Mouse (Mus musculus) adipocyte (in vitro differentiated cells): ENCODE measurements at regions not wholly inside any gene's neighbourhood (a gene's known extent, or its start where the extent isn't known, plus 50 kb on each side); places are given as distances from the start of the nearest gene placed in this dataset.

ENCODE experiments used
- DNase-seq: peaks from one replicate; pipeline ENCODE4 v3.0.0-alpha.2; 2016; ENCODE audit warnings: low spot score

DNA sequence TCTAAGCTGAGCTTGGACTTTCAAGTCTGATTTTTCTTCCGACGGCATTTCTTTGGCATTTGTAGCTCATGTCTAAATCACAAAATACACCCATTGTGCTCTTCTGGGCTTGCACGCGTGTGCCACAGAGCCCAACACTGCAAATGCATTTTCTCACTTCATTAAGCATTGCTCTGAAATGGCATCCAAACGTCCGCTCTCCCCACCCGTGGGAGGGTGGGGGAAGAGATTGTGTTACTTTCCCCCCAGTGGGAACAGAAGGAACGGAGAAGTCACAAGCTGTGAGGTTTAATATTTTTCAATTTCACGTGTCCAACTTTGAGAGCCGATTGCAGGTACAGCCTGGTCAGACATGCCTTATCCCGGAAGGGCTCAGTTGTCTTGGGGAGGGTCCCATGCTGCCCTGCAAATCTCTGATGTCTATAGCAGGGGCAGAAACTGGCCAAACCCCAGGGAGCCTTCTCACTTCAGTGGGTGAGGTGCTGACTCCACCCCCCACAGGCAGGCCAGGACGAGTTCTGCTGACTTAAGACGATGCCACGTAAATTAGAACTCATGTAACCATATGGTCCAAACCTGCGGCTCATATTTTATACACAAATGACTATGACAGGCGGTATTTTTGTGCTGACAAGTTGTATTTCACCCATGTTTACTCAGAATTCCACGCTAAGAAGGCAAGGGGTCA lies 371.5 kb upstream of the Nfe2l3 start:
- DNase-seq, result no peak

- DNase-seq, result no peak
Measured at GRCm38 (mm10) chr6:51065156-51065555, 367.3 kb upstream of the Nfe2l3 start.

GRCm38 (mm10) chr6:51067332-51067731 lies 365.1 kb upstream of the Nfe2l3 start:
- no peak for DNase-seq

- DNase-seq, result no peak
Measured at GRCm38 (mm10) chr6:51069945-51070344, 362.5 kb upstream of the Nfe2l3 start.

DNA sequence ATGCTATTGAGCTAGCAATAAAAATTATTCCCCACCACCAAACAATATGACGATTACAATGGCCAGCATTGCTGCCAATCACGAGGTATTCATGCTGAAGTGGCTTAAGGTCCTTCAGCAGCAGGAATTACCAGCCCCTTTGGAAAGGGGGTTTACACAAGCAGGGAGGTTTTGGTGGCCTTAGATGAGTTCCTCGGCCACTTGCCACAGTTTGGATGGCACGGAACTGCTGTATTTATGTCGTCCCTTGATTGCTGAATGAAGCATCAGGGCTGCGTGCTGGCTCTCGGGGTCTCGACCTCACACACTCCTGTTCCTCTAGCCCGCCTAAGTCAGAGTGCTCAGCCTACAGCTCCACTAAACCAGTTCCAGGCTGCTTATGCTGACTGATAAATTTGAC lies 361.2 kb upstream of the Nfe2l3 start:
- DNase-seq, result no peak

GRCm38 (mm10) chr6:51075026-51075425 lies 357.4 kb upstream of the Nfe2l3 start:
- no peak for DNase-seq

DNA sequence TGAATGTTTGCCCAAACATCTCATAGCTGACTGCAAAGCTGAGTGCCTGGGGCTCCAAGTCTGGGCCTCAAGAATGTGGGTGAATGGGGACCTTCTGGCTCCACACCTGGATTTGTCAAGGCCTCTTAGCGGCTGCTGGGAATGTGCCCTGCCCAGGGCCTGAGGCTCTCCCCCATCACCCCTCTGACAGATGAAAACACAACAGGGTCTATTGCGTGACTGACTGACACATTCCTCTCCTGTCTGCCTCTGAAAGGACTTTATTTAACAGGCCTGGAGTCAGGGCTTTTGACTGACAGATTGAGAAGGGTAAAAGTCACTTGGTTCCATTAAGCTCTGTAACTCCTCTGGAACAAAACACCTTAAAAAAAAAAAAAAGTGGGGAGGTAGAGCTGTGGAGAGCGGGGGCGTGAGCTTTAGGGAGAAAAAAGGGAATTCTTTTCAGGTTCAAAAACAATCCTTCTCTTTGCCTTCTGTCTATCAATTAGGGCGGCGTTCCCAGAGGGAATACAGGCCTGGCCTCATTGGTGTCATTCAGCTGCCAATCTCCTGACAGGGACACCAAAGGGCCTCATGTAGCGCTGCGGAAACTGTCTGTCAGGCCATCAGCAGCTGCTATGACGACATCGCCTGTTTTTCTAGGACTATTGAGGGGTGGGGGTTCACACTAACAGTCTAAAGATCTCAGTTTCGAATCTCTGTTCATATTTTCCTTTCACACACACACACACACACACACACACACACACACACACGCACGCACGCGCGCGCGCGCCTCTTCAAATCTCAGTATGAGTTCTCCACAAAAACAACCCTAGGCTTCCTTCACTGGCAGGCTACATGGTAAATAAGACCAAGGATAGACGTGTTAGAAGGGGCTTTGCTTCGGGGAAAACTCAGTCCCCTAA lies 355.4 kb upstream of the Nfe2l3 start:
- DNase-seq, result no peak

- DNase-seq, result no peak
Measured at GRCm38 (mm10) chr6:51077769-51078096, 354.7 kb upstream of the Nfe2l3 start.

DNA sequence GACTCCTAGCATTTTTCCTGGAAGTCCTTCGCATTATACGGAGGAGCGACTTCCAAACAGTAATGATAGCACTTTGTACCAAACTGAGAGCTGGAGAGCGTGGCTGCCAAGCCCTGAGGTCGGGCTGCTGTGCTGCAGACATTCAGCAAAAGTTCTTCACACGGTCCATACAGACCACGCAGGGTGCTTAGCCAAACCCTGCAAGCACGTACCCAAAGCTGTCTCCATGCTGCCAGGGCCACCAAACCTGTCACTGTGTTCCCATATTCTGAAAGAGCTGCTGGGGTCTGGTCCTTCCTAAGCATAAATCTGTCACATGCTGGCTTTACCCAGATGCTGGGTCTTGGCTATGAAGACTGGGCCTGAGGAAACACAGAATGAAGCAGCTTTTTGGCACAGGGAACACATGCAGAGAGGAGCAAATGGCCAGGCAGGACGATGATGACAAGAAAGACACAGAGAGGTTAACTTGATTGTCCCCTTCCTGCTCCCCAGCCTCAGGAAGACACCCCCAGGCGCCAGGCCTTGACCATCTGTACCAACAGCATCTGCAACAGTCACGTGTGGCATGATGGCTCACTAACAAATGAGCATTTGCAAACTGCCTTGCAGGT lies 354.0 kb upstream of the Nfe2l3 start:
- no peak for DNase-seq

- DNase-seq, result no peak
Measured at GRCm38 (mm10) chr6:51078967-51079355, 353.5 kb upstream of the Nfe2l3 start.

DNA sequence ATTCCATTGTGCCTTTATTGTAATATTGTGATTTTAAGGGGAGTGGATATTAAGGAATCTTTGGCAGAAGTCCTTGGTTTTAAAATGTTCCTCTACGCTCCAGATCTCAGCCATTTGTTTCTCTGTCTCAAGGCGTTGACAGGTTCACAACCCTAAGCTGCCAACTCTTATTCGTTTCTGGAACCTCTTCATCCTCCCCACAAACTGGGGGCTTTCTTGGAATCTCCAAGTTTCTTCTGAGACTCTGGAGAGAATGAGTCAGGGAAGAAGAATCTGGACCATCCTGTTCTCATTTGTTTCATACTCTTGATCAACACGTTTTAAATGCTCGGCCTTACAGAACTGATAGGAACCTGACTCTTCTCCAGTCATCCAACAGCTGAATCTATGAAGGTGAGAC lies 351.4 kb upstream of the Nfe2l3 start:
- peak; percentile 59 for DNase-seq

- DNase-seq, result no peak
Measured at GRCm38 (mm10) chr6:51084656-51085055, 347.8 kb upstream of the Nfe2l3 start.

- no peak for DNase-seq
Measured at GRCm38 (mm10) chr6:51085547-51085946, 346.9 kb upstream of the Nfe2l3 start.

DNA sequence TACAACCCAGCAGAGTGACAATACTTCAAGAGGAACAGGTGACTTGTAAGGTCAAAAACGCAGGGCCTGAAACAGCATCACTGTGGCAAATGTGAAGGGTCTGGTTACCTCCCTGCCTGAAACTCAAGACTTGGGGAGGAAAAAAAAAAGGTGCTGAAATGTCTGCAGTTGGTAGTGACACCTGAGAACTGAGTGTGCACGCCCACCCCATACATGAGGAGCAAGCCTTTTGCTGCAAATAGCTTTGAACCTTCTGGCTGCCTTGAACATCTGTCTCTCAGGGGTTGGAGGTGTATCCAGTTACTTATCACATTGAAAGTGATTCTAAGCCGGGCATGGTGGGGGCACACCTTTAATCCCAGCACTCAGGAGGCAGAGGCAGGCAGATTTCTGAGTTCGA lies 346.1 kb upstream of the Nfe2l3 start:
- DNase-seq, result no peak

GRCm38 (mm10) chr6:51087806-51088205 lies 344.7 kb upstream of the Nfe2l3 start:
- DNase-seq, result no peak

DNA sequence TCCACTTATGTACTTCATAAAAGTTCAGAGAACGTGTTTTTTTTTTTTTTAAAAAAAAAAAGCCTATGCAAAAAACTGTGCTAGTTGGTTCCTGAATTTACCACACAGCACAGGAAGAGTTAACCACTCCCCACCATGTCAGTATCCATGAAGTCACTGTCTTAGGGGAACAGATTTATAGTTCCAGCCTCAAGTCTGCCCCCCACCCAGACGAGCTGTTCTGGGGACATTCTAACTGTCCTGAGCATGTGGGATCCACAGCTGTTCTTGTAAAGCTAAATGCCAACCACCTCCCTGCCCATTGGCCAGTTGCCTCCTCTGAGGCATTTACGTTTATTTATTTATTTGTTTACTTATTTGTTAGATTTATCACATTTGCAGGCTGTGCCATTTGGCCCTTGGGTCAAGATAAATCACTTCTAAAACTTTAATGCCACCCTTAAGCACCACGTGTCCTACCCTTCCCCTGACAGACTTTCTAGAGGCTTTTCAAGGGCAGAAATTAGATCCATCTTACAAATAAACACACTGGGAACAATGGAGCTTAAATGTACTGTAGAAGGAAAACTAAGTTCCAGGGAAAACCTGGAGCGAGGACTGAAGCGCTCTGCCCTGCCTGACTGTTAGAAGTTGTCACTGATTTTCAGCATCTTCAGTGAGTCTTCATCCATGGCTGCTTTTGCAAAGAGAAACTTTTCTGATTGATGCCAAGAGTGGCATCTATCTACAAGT lies 343.7 kb upstream of the Nfe2l3 start:
- DNase-seq, result no peak

DNA sequence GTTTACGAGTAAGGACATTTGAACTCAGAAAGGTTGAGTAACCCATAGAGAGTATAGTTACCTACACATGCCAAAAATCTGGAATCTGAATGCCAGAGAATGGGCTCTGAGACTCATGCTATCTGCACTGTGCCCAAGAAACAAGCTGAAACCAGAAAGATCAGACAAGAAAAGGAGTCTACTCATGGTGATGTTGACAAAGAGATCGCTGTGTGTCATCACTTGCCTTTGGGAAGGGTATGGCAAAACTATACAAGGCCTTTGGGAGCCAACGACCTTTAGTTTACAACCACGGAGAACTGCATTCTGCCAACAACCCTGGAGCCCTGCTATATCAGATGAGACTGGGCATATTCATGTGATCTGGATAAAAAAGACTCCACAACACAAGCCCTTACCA lies 339.3 kb upstream of the Nfe2l3 start:
- DNase-seq, result peak; percentile 18

- DNase-seq, result no peak
Measured at GRCm38 (mm10) chr6:51094304-51094703, 338.2 kb upstream of the Nfe2l3 start.

- no peak for DNase-seq
Measured at GRCm38 (mm10) chr6:51097488-51097887, 335.0 kb upstream of the Nfe2l3 start.

- DNase-seq, result no peak
Measured at GRCm38 (mm10) chr6:51100341-51100740, 332.1 kb upstream of the Nfe2l3 start.

DNA sequence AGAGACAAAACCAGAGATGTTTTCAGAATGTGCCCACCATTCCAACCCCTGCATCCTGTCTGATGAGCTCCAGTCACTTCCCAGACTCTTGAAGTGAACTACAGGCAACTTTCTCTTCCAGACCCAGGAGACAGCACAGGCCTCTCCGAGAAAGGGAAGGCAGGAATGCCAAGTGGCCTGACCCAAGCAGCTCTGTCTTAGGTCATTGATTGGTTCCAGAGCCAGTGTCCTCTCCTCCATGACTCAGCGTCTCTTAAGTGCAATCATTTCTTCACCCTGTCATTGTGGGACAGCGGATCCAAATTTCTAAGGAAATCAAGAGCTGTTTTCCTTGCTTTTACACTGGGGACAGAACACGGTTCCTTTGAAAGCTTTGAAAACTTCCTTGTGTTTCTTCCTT lies 329.2 kb upstream of the Nfe2l3 start:
- DNase-seq, result peak; percentile 74

DNA sequence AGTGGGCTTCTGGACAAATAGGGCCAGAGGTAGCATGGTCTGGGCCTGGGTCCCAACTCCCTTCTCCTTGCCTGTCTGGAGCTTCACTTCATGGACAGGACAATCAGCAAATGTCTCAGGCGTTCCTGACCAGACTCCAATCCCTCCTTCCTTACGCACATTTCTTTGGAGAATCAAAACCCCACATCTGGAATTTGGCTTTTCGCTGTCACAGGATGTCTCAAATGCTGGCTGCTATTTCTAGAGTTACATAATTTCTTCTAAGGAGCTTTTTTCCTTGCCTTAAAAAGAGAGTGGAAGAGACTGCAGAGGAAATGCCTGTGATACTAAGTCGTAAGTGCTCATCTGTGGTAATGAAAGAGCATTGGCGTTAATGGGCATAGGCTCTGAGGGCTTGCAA lies 328.1 kb upstream of the Nfe2l3 start:
- peak; percentile 47 for DNase-seq
